Mouse (Mus musculus) bone marrow, adult 2 months (tissue): ENCODE results near the gene Rims3. TPM values are rescaled to one million over a fixed set of nuclear protein-coding genes. Genes with fewer than 3 reads are reported as not detected.

Experiments
- H3K27ac ChIP-seq: fragments of 200-500 bp; 2 replicates; pipeline ENCODE4 v1.5.1; 2012; ENCODE audit warnings: low read depth, mild to moderate bottlenecking, control low read depth, inconsistent platforms, low read length; ENCODE audit not compliant: control insufficient read depth, poor library complexity, insufficient read depth
- H3K4me1 ChIP-seq: fragments of 200-500 bp; 2 replicates; pipeline ENCODE4 v1.6.1; 2011; ENCODE audit warnings: low read length; ENCODE audit not compliant: control insufficient read depth, insufficient read depth
- H3K4me3 ChIP-seq: fragments of 200-500 bp; replicated peaks from 2 replicates; pipeline ENCODE3; 2011; ENCODE audit warnings: mild to moderate bottlenecking, low read depth, low read length, control low read depth; ENCODE audit not compliant: control insufficient read depth
- CTCF ChIP-seq: fragments of 200-500 bp; IDR thresholded peaks from 2 replicates; pipeline ENCODE4 v1.5.1; 2011; ENCODE audit warnings: low read length, control low read depth; ENCODE audit not compliant: control insufficient read depth, insufficient read depth
- POLR2A ChIP-seq: fragments of 200-500 bp; IDR thresholded peaks from 2 replicates; pipeline ENCODE4 v1.6.1; 2011; ENCODE audit warnings: low read depth, mild to moderate bottlenecking, control low read depth, low read length, borderline replicate concordance; ENCODE audit not compliant: control insufficient read depth
- WGBS: fragments of 180-500 bp; shearing (Covaris S2); methylation state at CpG from one replicate; pipeline ENCODE4 v1.1.7; 2018; 5-methylcytosine and 5-hydroxymethylcytosine counted together
- polyA plus RNA-seq: library from polyadenylated mRNA; stranded (reverse); fragments of >200 nt; gene quantifications from 2 replicates; pipeline ENCODE4 v1.2.4, GENCODE M21; 2011; ENCODE audit warnings: low replicate concordance; ENCODE audit not compliant: missing spikeins, insufficient read depth, insufficient read length

Rims3 gene
- polyA plus RNA-seq, 1 experiment = 2.9 TPM

- Histone ChIP-seq H3K4me1 (no peaks in the 10 kb centered on the region; the same call in 1 of the 2 replicates), H3K27ac (no peak overlapping the region), H3K4me3 (peak overlapping the region; percentile 39)
- 7% methylated on average over 3 of the region's 3 CpGs for WGBS
- TF ChIP-seq POLR2A (no peak), CTCF (peak; percentile 31; the same call in 1 of the 2 replicates)
These were observed 70.8 kb downstream of the Rims3 start for GRCm38 (mm10) chr4:120925386-120925785.

- 0 out of 2 replicates have a peak, but pooled peaks have one; percentile 3 for TF ChIP-seq CTCF
- no peak for TF ChIP-seq POLR2A
- H3K4me3 ChIP-seq = no peak overlapping the region
- no peak overlapping the region for H3K27ac ChIP-seq
- no peaks in the 10 kb centered on the region; the same call in 1 of the 2 replicates for H3K4me1 ChIP-seq
- WGBS = 81% methylated on average over 3 of the region's 3 CpGs
These were observed 74.1 kb downstream of the Rims3 start for GRCm38 (mm10) chr4:120928686-120929085.

- Histone ChIP-seq H3K4me3 (no peak overlapping the region), H3K27ac (no peak overlapping the region), H3K4me1 (no peaks in the 10 kb centered on the region)
- no peak for TF ChIP-seq POLR2A
- TF ChIP-seq CTCF = no peak
- WGBS = 95% methylated on average over 18 of the region's 18 CpGs
These were observed 76.1 kb downstream of the Rims3 start for GRCm38 (mm10) chr4:120930736-120931135.

GRCm38 (mm10) chr4:120935006-120935405 is 80.4 kb downstream of the Rims3 start:
- H3K4me1 ChIP-seq = no peaks in the 10 kb centered on the region
- TF ChIP-seq CTCF (no peak), POLR2A (no peak)
- H3K27ac ChIP-seq = no peak overlapping the region
- H3K4me3 ChIP-seq = no peak overlapping the region
- 88% methylated on average over 3 of the region's 3 CpGs for WGBS

Other genes with a start within 250 kb of the Rims3 start
- gene Cited4, start 188.2 kb upstream of the Rims3 start, polyA plus RNA-seq = 16.7 and 18.3 TPM in 2 replicates
- not detected in 2 replicates for gene Kcnq4, start 106.2 kb upstream of the Rims3 start, polyA plus RNA-seq
- 35.8 and 43.7 TPM in 2 replicates for gene Nfyc, start 23.2 kb upstream of the Rims3 start, polyA plus RNA-seq
- 7.2 and 12.4 TPM in 2 replicates for gene Exo5, start 70.2 kb downstream of the Rims3 start, polyA plus RNA-seq
- gene Zfp69, start 96.9 kb downstream of the Rims3 start, polyA plus RNA-seq = 2.4 and 3.6 TPM in 2 replicates
- 43.1 and 60.0 TPM in 2 replicates for gene Smap2, start 162.4 kb downstream of the Rims3 start, polyA plus RNA-seq
- gene Col9a2, start 184.6 kb downstream of the Rims3 start, polyA plus RNA-seq = not detected in 2 replicates
- 10.6 and 24.8 TPM in 2 replicates for gene Zmpste24, start 243.4 kb downstream of the Rims3 start, polyA plus RNA-seq